Mouse (Mus musculus) forebrain, embryonic 10.5 days (tissue): ENCODE measurements around the gene Dirc2. TPM values are rescaled to one million over a fixed set of nuclear protein-coding genes. Genes with fewer than 3 reads are reported as not detected.

Experiments
- DNase-seq: peaks from one replicate; pipeline ENCODE4 v3.0.0-alpha.2; 2017; ENCODE audit warnings: low spot score; ENCODE audit errors: extremely low spot score
- H3K27ac ChIP-seq: fragments of 300-500 bp; sonication (generic); 2 replicates; pipeline ENCODE4 v1.5.1; 2016; ENCODE audit warnings: mild to moderate bottlenecking
- H3K27me3 ChIP-seq: fragments of 300-500 bp; sonication (generic); 2 replicates; pipeline ENCODE4 v1.6.1; 2016; ENCODE audit warnings: mild to moderate bottlenecking; ENCODE audit not compliant: poor library complexity, severe bottlenecking
- H3K36me3 ChIP-seq: fragments of 300-500 bp; sonication (generic); replicated peaks from 2 replicates; pipeline ENCODE4 v1.6.1; 2016; ENCODE audit warnings: mild to moderate bottlenecking, moderate library complexity
- H3K4me1 ChIP-seq: fragments of 300-500 bp; sonication (generic); 2 replicates; pipeline ENCODE4 v1.6.1; 2016
- H3K4me3 ChIP-seq: fragments of 300-500 bp; sonication (generic); 2 replicates; pipeline ENCODE4 v1.5.1; 2016; ENCODE audit warnings: mild to moderate bottlenecking, moderate library complexity
- H3K9me3 ChIP-seq: fragments of 300-500 bp; sonication (generic); 2 replicates; pipeline ENCODE4 v1.6.1; 2016; ENCODE audit warnings: mild to moderate bottlenecking, moderate library complexity
- WGBS: fragments of 180-500 bp; shearing (Covaris S2); methylation state at CpG from one replicate; pipeline ENCODE4 v1.1.7; 2016; 5-methylcytosine and 5-hydroxymethylcytosine counted together
- polyA plus RNA-seq: library from polyadenylated mRNA; unstranded; fragments of >200 nt; fragmentation: Nextera tagmentation; extraction: Ambion mirVana; gene quantifications from 2 replicates; pipeline ENCODE4 v1.2.1, GENCODE M21; 2016

The Dirc2 gene
- polyA plus RNA-seq, 1 experiment from 2014 or later = 10.4 TPM

GRCm38 (mm10) chr16:35717761-35718160, 51.4 kb downstream of the Dirc2 start:
- H3K27me3 ChIP-seq = no peaks in the 10 kb centered on the region
- DNase-seq = no peak

GRCm38 (mm10) chr16:35716257-35716656, 52.9 kb downstream of the Dirc2 start:
- Histone ChIP-seq H3K9me3 (no peaks in the 10 kb centered on the region), H3K4me1 (peaks cover 1% of the 10 kb centered on the region), H3K27ac (no peak overlapping the region), H3K4me3 (no peak overlapping the region), H3K27me3 (no peaks in the 10 kb centered on the region), H3K36me3 (peaks cover 14% of the 10 kb centered on the region)
- WGBS = 77% methylated on average over 3 of the region's 3 CpGs
- no peak for DNase-seq

More at GRCm38 (mm10) chr16:35717761-35718160, 51.4 kb downstream of the Dirc2 start:
- H3K9me3 ChIP-seq = no peaks in the 10 kb centered on the region
- peaks cover 16% of the 10 kb centered on the region for H3K36me3 ChIP-seq
- no peaks in the 10 kb centered on the region for H3K4me1 ChIP-seq
- 84% methylated on average over 5 of the region's 5 CpGs for WGBS
- no peak overlapping the region for H3K27ac ChIP-seq
- H3K4me3 ChIP-seq = no peak overlapping the region

GRCm38 (mm10) chr16:35715771-35716170, 53.4 kb downstream of the Dirc2 start:
- Histone ChIP-seq H3K4me1 (peaks cover 6% of the 10 kb centered on the region), H3K4me3 (no peak overlapping the region), H3K27ac (no peak overlapping the region), H3K36me3 (peaks cover 14% of the 10 kb centered on the region), H3K9me3 (no peaks in the 10 kb centered on the region), H3K27me3 (no peaks in the 10 kb centered on the region)
- no peak for DNase-seq
- 95% methylated on average over 5 of the region's 5 CpGs for WGBS

GRCm38 (mm10) chr16:35715350-35715749, 53.8 kb downstream of the Dirc2 start:
- no peak overlapping the region for H3K27ac ChIP-seq
- H3K9me3 ChIP-seq = no peaks in the 10 kb centered on the region
- no peaks in the 10 kb centered on the region for H3K27me3 ChIP-seq
- DNase-seq = no peak
- no peak overlapping the region for H3K4me3 ChIP-seq
- peaks cover 10% of the 10 kb centered on the region for H3K4me1 ChIP-seq
- 79% methylated on average over 6 of the region's 6 CpGs for WGBS
- peaks cover 14% of the 10 kb centered on the region for H3K36me3 ChIP-seq

GRCm38 (mm10) chr16:35714689-35715088, 54.5 kb downstream of the Dirc2 start:
- H3K9me3 ChIP-seq = no peaks in the 10 kb centered on the region
- no peak for DNase-seq
- no peak overlapping the region for H3K4me3 ChIP-seq
- WGBS = 90% methylated on average over 7 of the region's 7 CpGs
- H3K27me3 ChIP-seq = no peaks in the 10 kb centered on the region
- peaks cover 14% of the 10 kb centered on the region for H3K36me3 ChIP-seq
- no peak overlapping the region for H3K27ac ChIP-seq
- peaks cover 10% of the 10 kb centered on the region for H3K4me1 ChIP-seq

- WGBS = 87% methylated on average over 7 of the region's 7 CpGs
- H3K4me3 ChIP-seq = no peak overlapping the region
Observed at GRCm38 (mm10) chr16:35713606-35714005, 55.5 kb downstream of the Dirc2 start.

GRCm38 (mm10) chr16:35711004-35711403, 58.2 kb downstream of the Dirc2 start:
- Histone ChIP-seq H3K9me3 (no peaks in the 10 kb centered on the region), H3K27me3 (no peaks in the 10 kb centered on the region), H3K4me3 (no peak overlapping the region), H3K27ac (no peak overlapping the region), H3K36me3 (peaks cover 3% of the 10 kb centered on the region), H3K4me1 (peaks cover 10% of the 10 kb centered on the region)
- DNase-seq = no peak
- WGBS = 81% methylated on average over 7 of the region's 7 CpGs

More at GRCm38 (mm10) chr16:35713606-35714005, 55.5 kb downstream of the Dirc2 start:
- H3K4me1 ChIP-seq = peaks cover 10% of the 10 kb centered on the region
- H3K27me3 ChIP-seq = no peaks in the 10 kb centered on the region
- no peak for DNase-seq
- no peaks in the 10 kb centered on the region for H3K9me3 ChIP-seq
- H3K27ac ChIP-seq = no peak overlapping the region
- peaks cover 9% of the 10 kb centered on the region for H3K36me3 ChIP-seq

GRCm38 (mm10) chr16:35707004-35707403, 62.2 kb downstream of the Dirc2 start:
- peaks cover 6% of the 10 kb centered on the region for H3K36me3 ChIP-seq
- H3K4me1 ChIP-seq = peaks cover 10% of the 10 kb centered on the region
- DNase-seq = no peak
- H3K4me3 ChIP-seq = no peak overlapping the region
- no peak overlapping the region for H3K27ac ChIP-seq
- H3K27me3 ChIP-seq = no peaks in the 10 kb centered on the region
- no peaks in the 10 kb centered on the region for H3K9me3 ChIP-seq
- 88% methylated on average over 5 of the region's 5 CpGs for WGBS

- no peak for DNase-seq
- H3K36me3 ChIP-seq = peaks cover 6% of the 10 kb centered on the region
- H3K4me1 ChIP-seq = peaks cover 5% of the 10 kb centered on the region; the same call in 1 of the 2 replicates
- no peaks in the 10 kb centered on the region for H3K27me3 ChIP-seq
- WGBS = 75% methylated on average over 14 of the region's 14 CpGs
- no peak overlapping the region for H3K27ac ChIP-seq
- no peak overlapping the region for H3K4me3 ChIP-seq
- H3K9me3 ChIP-seq = no peaks in the 10 kb centered on the region
Observed at GRCm38 (mm10) chr16:35704796-35705195, 64.4 kb downstream of the Dirc2 start.

GRCm38 (mm10) chr16:35703763-35704679, 65.1 kb downstream of the Dirc2 start:
- no peaks in the 10 kb centered on the region for H3K27me3 ChIP-seq
- H3K4me1 ChIP-seq = peaks cover 5% of the 10 kb centered on the region; the same call in 1 of the 2 replicates
- 81% methylated on average over 16 of the region's 16 CpGs for WGBS
- no peaks in the 10 kb centered on the region for H3K9me3 ChIP-seq
- H3K4me3 ChIP-seq = no peak overlapping the region
- H3K36me3 ChIP-seq = peaks cover 6% of the 10 kb centered on the region
- H3K27ac ChIP-seq = no peak overlapping the region
- DNase-seq = no peak

- Histone ChIP-seq H3K4me3 (no peak overlapping the region), H3K36me3 (peaks cover 12% of the 10 kb centered on the region), H3K27ac (no peak overlapping the region), H3K9me3 (no peaks in the 10 kb centered on the region), H3K27me3 (no peaks in the 10 kb centered on the region), H3K4me1 (peaks cover 5% of the 10 kb centered on the region; the same call in 1 of the 2 replicates)
- 84% methylated on average over 11 of the region's 11 CpGs for WGBS
- DNase-seq = no peak
Observed at GRCm38 (mm10) chr16:35701823-35702222, 67.3 kb downstream of the Dirc2 start.

- Histone ChIP-seq H3K27ac (no peak overlapping the region), H3K4me1 (no peaks in the 10 kb centered on the region), H3K27me3 (no peaks in the 10 kb centered on the region), H3K9me3 (no peaks in the 10 kb centered on the region), H3K36me3 (peaks cover 19% of the 10 kb centered on the region), H3K4me3 (no peak overlapping the region)
- 84% methylated on average over 2 of the region's 2 CpGs for WGBS
- DNase-seq = no peak
Observed at GRCm38 (mm10) chr16:35696103-35696502, 73.1 kb downstream of the Dirc2 start.

- 93% methylated on average over 13 of the region's 13 CpGs for WGBS
- DNase-seq = no peak
- Histone ChIP-seq H3K4me1 (no peaks in the 10 kb centered on the region), H3K9me3 (no peaks in the 10 kb centered on the region), H3K27ac (no peak overlapping the region), H3K36me3 (peaks cover 19% of the 10 kb centered on the region), H3K27me3 (no peaks in the 10 kb centered on the region), H3K4me3 (no peak overlapping the region)
Observed at GRCm38 (mm10) chr16:35694250-35694846, 74.8 kb downstream of the Dirc2 start.
